Mouse (Mus musculus): ENCODE results near the gene Fancf. TPM values are rescaled to one million over a fixed set of nuclear protein-coding genes. Genes with fewer than 3 reads are reported as not detected.

Fancf gene
- polyA plus RNA-seq, 1 experiment from 2014 or later = 11.2 TPM

GRCm38 (mm10) chr7:51821467-51821866 is 40.6 kb downstream of the Fancf start:
- H3K27ac ChIP-seq = no peak overlapping the region

GRCm38 (mm10) chr7:51819891-51820290 is 42.2 kb downstream of the Fancf start:
- no peaks in the 10 kb centered on the region for H3K9me3 ChIP-seq
- H3K36me3 ChIP-seq = no peaks in the 10 kb centered on the region
- no peak for ATAC-seq
- H3K4me2 ChIP-seq (replicated peaks) = no peak overlapping the region
- H3K4me3 ChIP-seq (replicated peaks) = no peak overlapping the region
- no peak overlapping the region for H3K9ac ChIP-seq
- WGBS = 65% methylated on average over 1 of the region's 1 CpGs
- H3K27me3 ChIP-seq (replicated peaks) = no peaks in the 10 kb centered on the region
- no peaks in the 10 kb centered on the region for H3K4me1 ChIP-seq (replicated peaks)
- no peak overlapping the region for H3K27ac ChIP-seq

More at GRCm38 (mm10) chr7:51821467-51821866, 40.6 kb downstream of the Fancf start:
- ATAC-seq = no peak
- Histone ChIP-seq H3K4me1 (replicated peaks) (no peaks in the 10 kb centered on the region), H3K27me3 (replicated peaks) (no peaks in the 10 kb centered on the region), H3K4me3 (replicated peaks) (no peak overlapping the region), H3K9me3 (no peaks in the 10 kb centered on the region), H3K4me2 (replicated peaks) (no peak overlapping the region), H3K36me3 (no peaks in the 10 kb centered on the region), H3K9ac (no peak overlapping the region)
- WGBS = 71% methylated on average over 2 of the region's 2 CpGs

- Histone ChIP-seq H3K9me3 (no peaks in the 10 kb centered on the region), H3K4me3 (replicated peaks) (no peak overlapping the region), H3K4me2 (replicated peaks) (no peak overlapping the region), H3K27me3 (replicated peaks) (no peaks in the 10 kb centered on the region), H3K4me1 (replicated peaks) (no peaks in the 10 kb centered on the region), H3K9ac (no peak overlapping the region), H3K27ac (no peak overlapping the region), H3K36me3 (no peaks in the 10 kb centered on the region)
- WGBS = 54% methylated on average over 3 of the region's 3 CpGs
- ATAC-seq = no peak
Observed at GRCm38 (mm10) chr7:51818251-51818974, 43.7 kb downstream of the Fancf start.

- 64% methylated on average over 3 of the region's 3 CpGs for WGBS
- no peak overlapping the region for H3K9ac ChIP-seq
- no peak overlapping the region for H3K27ac ChIP-seq
- no peaks in the 10 kb centered on the region for H3K9me3 ChIP-seq
- H3K4me1 ChIP-seq (replicated peaks) = no peaks in the 10 kb centered on the region
- no peak for ATAC-seq
- H3K4me2 ChIP-seq (replicated peaks) = no peak overlapping the region
- H3K27me3 ChIP-seq (replicated peaks) = no peaks in the 10 kb centered on the region
- no peaks in the 10 kb centered on the region for H3K36me3 ChIP-seq
- no peak overlapping the region for H3K4me3 ChIP-seq (replicated peaks)
Observed at GRCm38 (mm10) chr7:51816283-51816839, 45.7 kb downstream of the Fancf start.

- H3K27me3 ChIP-seq (replicated peaks) = no peaks in the 10 kb centered on the region
- no peaks in the 10 kb centered on the region for H3K4me1 ChIP-seq (replicated peaks)
- no peak overlapping the region for H3K4me3 ChIP-seq (replicated peaks)
- no peak overlapping the region for H3K27ac ChIP-seq
- H3K4me2 ChIP-seq (replicated peaks) = no peak overlapping the region
- no peaks in the 10 kb centered on the region for H3K36me3 ChIP-seq
- no peaks in the 10 kb centered on the region for H3K9me3 ChIP-seq
- 51% methylated on average over 4 of the region's 4 CpGs for WGBS
- H3K9ac ChIP-seq = no peak overlapping the region
- ATAC-seq = no peak
Observed at GRCm38 (mm10) chr7:51815473-51816282, 46.4 kb downstream of the Fancf start.

Other genes starting within 250 kb of the Fancf start
- gene Slc17a6, start 240.3 kb downstream of the Fancf start, polyA plus RNA-seq (2015; fragmentation: Nextera tagmentation; extraction: Ambion mirVana) = 0.34 TPM in 2 replicates
- 12.0 and 13.8 TPM in 2 replicates for gene Gas2, start 252 bp downstream of the Fancf start, polyA plus RNA-seq (2015; fragmentation: Nextera tagmentation; extraction: Ambion mirVana)
- 18.0 and 19.9 TPM in 2 replicates for gene Svip, start 143.8 kb upstream of the Fancf start, polyA plus RNA-seq (2015; fragmentation: Nextera tagmentation; extraction: Ambion mirVana)
- not detected in 2 replicates for gene 1700015G11Rik, start 153.5 kb upstream of the Fancf start, polyA plus RNA-seq (2015; fragmentation: Nextera tagmentation; extraction: Ambion mirVana)